Mouse (Mus musculus) cerebellum, postnatal 25 days (tissue): ENCODE measurements around the gene Btg1.

Experiments used
- DNase-seq, 2 experiments: peaks; one replicate each; pipeline ENCODE4 v3.0.0; 2021; ENCODE audit warnings: mixed read lengths in 2 of 2

Btg1 gene

GRCm38 (mm10) chr10:96616709-96617116 is at the start of gene Btg1:
Gene Btg1 (plus strand): TSS chr10:96617006.
- DNase-seq, result peak; percentile 99 to 100

DNA sequence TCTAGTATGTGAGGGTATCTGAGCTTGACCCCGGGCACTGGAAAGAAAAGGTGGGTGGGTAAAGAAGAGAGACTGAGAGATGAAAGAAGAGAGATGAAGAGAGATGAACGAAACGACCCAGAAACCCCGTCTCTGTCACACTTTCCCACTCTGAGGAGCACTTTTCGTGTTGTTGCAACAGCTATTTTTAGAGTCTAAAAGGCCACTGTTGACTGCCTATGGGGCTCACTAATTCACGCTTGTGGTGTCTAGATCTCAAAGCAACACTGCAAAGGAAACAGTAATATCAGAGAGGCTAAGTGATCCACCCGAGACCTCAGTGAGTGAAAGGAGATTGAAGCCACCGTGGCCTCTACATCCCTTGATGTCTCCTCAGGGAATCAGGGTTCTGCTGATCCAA is 47.3 kb upstream of the Btg1 start:
- DNase-seq, result no peak

DNA sequence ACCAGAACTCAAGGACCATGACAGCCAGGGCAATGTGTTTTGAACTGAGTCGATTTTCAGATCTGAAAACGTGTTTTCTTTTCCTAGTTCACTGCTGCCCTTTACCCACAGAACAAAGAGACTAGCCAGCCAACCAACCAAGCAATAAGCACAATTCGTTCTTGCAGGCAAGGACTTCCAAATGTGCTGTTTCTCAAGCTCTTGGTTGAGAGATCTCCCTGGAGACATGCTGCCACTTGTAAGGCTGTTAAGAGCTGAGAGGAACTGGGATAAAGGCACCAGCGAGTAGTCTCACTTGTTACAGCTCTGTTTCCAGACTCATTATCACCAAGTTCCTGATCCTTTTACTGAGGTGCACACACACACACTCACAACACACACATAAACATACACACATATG is 45.6 kb upstream of the Btg1 start:
- no peak for DNase-seq

- DNase-seq, result no peak
These were observed 42.0 kb upstream of the Btg1 start for GRCm38 (mm10) chr10:96574786-96575185.

DNA sequence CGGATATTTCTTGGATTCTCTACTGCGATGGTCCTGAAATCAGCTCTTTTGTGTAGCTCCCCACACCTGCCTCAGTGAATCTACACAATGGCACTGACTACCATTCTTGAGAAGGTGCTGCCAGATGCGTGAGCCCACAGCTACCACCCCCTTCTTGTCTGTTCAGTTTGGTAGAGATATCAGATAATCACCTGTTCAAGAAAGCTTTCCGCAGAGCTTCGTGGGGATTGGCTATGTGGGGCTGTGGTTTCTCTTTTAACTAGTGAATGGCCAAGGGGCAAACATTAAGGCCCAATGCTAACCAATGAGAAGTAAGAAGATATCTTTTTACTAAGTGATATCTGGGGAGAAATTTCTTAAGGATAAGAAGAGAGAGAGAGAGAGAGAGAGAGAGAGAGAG is 41.5 kb upstream of the Btg1 start:
- DNase-seq, result no peak

DNA sequence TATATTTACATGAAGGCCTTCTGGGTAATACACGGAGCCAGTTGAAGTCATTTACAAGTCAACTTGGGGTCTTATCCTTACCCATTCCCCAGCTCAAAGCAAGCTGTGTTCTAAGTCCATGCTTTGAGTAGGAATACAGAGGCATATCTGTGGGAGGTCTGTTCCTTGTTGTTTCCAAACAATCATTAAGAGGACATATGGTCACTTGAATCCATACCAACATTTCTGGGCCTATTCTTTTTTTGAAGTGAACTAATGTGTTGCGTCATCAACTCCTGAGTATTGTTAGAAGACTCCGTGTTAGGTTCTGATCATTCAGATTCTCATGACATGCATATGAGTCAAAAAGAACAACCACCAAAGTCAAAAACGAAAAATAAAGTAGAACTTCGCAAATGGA is 37.9 kb upstream of the Btg1 start:
- no peak for DNase-seq

DNA sequence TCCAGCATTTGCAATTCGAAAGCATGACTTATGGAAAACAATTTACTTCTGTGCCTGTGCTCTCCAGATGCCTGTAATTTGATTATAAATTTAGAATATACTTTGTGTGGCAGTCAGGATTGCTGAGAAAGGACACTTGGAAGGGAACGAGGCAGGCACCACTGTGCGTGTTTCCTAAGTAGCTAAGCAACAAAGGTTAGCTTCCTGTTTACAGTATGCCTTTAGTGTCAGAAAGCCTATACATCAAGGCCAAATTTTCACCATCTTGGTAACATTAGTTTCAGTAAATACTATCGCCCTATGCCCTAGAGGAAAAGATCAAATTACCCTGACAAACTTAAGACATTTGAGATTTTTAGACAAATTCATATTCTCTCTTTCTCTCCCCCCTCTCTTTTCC is 37.4 kb upstream of the Btg1 start:
- DNase-seq, result no peak

DNA sequence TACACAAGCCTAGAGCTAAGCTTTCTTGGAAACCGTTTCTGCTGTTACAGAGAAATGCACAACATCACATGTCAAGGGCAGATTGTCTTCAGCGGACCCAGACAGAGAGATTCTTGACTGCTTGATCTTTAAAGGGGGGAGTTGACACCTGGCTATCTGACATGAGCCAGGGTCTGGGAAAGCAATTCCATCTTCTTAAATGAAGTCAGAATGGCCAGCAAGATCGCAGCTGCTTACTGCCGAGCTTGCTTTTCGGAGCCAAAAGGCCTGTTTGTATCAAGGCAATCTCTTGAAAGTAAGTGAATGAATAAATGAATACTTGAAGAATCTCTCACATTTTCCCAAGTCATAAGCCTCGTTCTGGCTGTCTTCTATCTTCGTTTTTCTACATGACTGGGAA is 36.6 kb upstream of the Btg1 start:
- DNase-seq, result peak in 1 of 2 experiments; percentile 6

- no peak for DNase-seq
These were observed 35.6 kb upstream of the Btg1 start for GRCm38 (mm10) chr10:96581232-96581631.

GRCm38 (mm10) chr10:96586191-96586880 is 30.5 kb upstream of the Btg1 start:
- no peak for DNase-seq

DNA sequence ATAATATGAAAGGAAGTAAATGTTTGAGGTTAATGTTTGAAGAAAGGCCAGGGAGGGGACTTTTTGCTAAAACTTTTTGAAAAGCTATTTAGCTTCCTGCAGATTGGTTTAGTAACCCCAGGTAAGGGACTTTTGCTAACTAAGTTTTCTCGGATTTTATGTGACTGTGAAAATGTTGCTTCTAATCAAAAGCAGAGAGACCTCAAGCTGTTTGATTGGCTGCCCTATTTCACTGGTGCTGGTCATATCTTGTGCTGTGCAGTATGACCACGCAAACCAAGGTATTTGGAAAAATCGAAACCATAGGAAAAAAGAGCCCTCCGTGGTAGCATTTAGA is 30.0 kb upstream of the Btg1 start:
- DNase-seq, result no peak

- no peak for DNase-seq
These were observed 28.6 kb upstream of the Btg1 start for GRCm38 (mm10) chr10:96588233-96588632.

DNA sequence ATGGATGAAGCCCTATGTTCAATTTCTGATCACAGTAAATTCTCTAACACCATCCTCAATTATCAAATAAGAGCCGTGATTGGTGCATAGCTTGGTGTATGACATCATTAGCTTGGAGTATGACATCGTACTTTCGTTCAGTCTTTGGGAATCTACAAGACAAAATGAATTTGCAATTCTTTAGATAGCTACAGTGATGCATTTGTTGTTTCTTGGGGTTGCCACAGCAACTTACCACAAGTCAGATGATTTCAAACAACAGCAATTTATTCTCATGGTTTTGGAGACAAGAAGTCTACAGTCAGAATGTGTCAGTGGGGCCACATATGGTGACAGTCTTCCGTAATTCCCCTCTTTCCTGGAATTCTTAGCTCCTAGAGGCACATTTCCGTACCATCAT is 27.0 kb upstream of the Btg1 start:
- DNase-seq, result no peak

GRCm38 (mm10) chr10:96592089-96592488 is 24.7 kb upstream of the Btg1 start:
- no peak for DNase-seq

GRCm38 (mm10) chr10:96595435-96596132 is 21.2 kb upstream of the Btg1 start:
- DNase-seq, result no peak

- no peak for DNase-seq
These were observed 20.4 kb upstream of the Btg1 start for GRCm38 (mm10) chr10:96596411-96596810.

DNA sequence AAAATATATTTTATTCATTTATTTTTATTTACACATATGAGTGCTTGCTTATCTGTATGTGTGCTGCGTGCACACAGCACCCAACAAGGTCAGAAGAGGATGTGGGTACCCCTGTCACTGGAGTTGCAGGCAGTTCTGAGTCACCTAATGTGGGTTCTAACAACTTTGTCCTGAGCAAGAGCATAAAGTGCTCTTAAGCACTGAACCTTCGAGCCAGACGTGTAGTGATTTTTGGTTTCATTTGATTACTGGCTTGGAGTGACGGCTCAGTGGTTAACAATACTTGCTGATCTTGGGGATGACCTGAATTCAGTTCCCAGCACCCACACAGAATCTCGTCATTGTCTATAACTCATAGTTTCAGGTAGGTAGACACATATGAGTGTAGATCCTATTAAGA is 17.2 kb upstream of the Btg1 start:
- DNase-seq, result no peak

- DNase-seq, result no peak
These were observed 15.1 kb upstream of the Btg1 start for GRCm38 (mm10) chr10:96601670-96602069.

DNA sequence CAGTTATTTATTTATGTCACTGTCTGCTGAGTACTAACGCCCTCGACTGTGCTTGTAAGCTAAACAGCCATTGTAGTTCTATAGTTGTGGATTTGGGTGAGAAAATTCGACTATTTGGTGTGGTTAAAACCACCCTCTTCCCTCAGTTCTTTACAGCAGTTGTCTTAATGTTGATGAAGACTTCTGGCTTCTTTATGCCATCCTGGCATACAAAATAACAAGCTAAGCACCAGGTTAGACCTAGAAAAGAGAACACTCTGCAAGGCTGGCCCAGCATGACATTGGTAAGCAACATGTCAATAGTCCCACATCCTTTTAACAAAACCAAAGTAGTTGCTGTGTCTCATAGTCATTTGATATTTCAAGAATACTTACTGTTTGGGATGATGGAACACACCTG is 14.5 kb upstream of the Btg1 start:
- no peak for DNase-seq

- DNase-seq, result no peak
These were observed 11.6 kb upstream of the Btg1 start for GRCm38 (mm10) chr10:96605168-96605567.

- DNase-seq, result no peak
These were observed 10.9 kb upstream of the Btg1 start for GRCm38 (mm10) chr10:96605856-96606255.

- no peak for DNase-seq
These were observed 9.1 kb upstream of the Btg1 start for GRCm38 (mm10) chr10:96607617-96608185.

DNA sequence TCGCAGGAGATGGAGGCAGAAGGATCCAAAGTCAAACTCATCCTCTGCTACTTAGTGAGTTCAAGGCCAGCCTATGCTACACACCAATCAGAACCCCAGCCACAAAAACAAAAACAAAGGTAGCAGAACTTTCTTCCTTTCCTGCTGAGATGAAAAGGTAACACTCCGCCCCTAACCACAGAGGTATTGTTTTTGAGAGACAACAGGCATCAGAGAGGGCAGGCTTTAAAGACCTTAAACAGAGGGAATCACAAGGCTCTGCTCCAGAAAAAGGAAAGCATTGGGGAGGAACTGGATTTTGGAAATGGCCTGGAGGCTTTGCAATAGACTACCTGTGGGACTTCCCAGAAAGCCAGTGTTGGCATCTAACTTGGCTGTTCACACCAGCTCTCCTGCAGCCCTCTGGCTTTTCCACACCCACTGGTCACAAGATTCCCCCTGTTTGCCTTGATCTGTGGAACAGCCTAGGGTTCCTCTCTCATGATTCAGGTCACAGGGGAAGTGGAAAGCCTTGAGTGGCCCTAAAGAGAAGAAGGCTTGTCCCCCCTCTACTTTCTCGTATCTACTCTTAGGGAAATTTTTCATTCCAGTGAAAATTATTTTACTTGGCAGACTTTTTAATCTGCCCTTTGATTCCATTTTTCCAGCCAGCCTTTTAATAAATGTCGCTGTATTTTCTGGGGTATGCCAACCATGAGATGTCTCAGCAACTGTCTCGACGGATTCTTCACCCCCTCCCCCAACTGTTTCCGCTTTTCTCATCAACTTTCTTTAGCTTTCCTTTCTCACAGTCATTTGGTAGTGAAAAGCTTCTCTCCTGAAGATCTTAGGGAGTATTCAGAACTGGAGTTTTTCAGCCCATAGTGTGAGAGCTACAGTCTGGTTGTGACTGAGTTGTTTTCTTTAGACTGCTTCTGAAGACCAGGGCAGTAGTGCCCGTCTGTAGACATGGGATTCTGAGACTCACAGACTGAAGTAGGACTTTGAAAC is 7.2 kb upstream of the Btg1 start:
- no peak for DNase-seq
